Mouse (Mus musculus) liver, embryonic 14.5 days (tissue): ENCODE measurements around the gene Kif7. TPM values are rescaled to one million over a fixed set of nuclear protein-coding genes. Genes with fewer than 3 reads are reported as not detected.
A peak's percentile ranks its signal among the peaks of the same experiment; 100 is the strongest.

Experiments
- ATAC-seq: fragments of 200-750 bp; cut with Nextera tagmentation; 2 replicates; pipeline ENCODE4 v1.8.0; 2017; ENCODE audit warnings: moderate number of reproducible peaks, mild to moderate bottlenecking, moderate library complexity; ENCODE audit not compliant: insufficient read depth
- DNase-seq, 3 experiments: peaks; one replicate each; pipeline ENCODE4 v3.0.0-alpha.2; 2012 to 2013; ENCODE audit warnings: low read depth in 3 of 3, low spot score in 3 of 3
- H3K27ac ChIP-seq: fragments of 300-500 bp; sonication (generic); 2 replicates; pipeline ENCODE4 v1.5.1; 2014; ENCODE audit warnings: moderate library complexity, mild to moderate bottlenecking, control low read depth, inconsistent platforms
- H3K27me3 ChIP-seq: fragments of 300-500 bp; sonication (generic); 2 replicates; pipeline ENCODE4 v1.6.1; 2014; ENCODE audit warnings: mild to moderate bottlenecking, low read length, moderate library complexity; ENCODE audit not compliant: control insufficient read depth, insufficient read depth
- H3K36me3 ChIP-seq: fragments of 300-500 bp; sonication (generic); replicated peaks from 2 replicates; pipeline ENCODE4 v1.6.1; 2014; ENCODE audit warnings: low read depth; ENCODE audit not compliant: control insufficient read depth, insufficient read depth
- H3K4me1 ChIP-seq, 2 experiments: fragments of 200-500 bp in 1 of 2; fragments of 300-500 bp in 1 of 2; sonication (generic) in 1 of 2; replicated peaks; 2 replicates each; pipeline ENCODE4 v1.6.1; 2012 to 2014; ENCODE audit warnings: antibody characterized with exemption in 1 of 2, inconsistent platforms in 1 of 2, low read length in 1 of 2; ENCODE audit not compliant: control insufficient read depth in 2 of 2, insufficient read depth in 2 of 2
- H3K4me2 ChIP-seq: fragments of 300-500 bp; sonication (generic); 2 replicates; pipeline ENCODE4 v1.6.1; 2014; ENCODE audit warnings: low read depth, mild to moderate bottlenecking, control low read depth, moderate library complexity
- H3K4me3 ChIP-seq, 2 experiments: fragments of 200-500 bp in 1 of 2; fragments of 300-500 bp in 1 of 2; sonication (generic) in 1 of 2; 2 replicates each; pipeline ENCODE4 v1.5.1; 2012 to 2014; ENCODE audit warnings: low read depth in 2 of 2, low read length in 2 of 2, mild to moderate bottlenecking in 2 of 2, control low read depth in 1 of 2, inconsistent platforms in 1 of 2, moderate library complexity in 1 of 2; ENCODE audit not compliant: insufficient read depth in 1 of 2
- H3K9ac ChIP-seq: fragments of 300-500 bp; sonication (generic); replicated peaks from 2 replicates; pipeline ENCODE4 v1.6.1; 2014; ENCODE audit warnings: mild to moderate bottlenecking, control low read depth, moderate library complexity
- H3K9me3 ChIP-seq: fragments of 300-500 bp; sonication (generic); 2 replicates; pipeline ENCODE4 v1.6.1; 2016; ENCODE audit warnings: low read length, mixed read lengths; ENCODE audit not compliant: control insufficient read depth
- CTCF ChIP-seq: IDR thresholded peaks from 2 replicates; pipeline ENCODE4 v1.5.1; 2016; ENCODE audit warnings: antibody characterized with exemption, low read depth, control low read depth
- EP300 ChIP-seq: IDR thresholded peaks from 2 replicates; pipeline ENCODE4 v1.6.1; 2016; ENCODE audit warnings: antibody characterized with exemption, low read depth
- WGBS: fragments of 180-500 bp; shearing (Covaris S2); extraction: QIAGEN DNeasy Blood & Tissue Kit; methylation state at CpG from one replicate; pipeline ENCODE4 v1.1.7; 2014; ENCODE audit not compliant: insufficient replicate concordance; 5-methylcytosine and 5-hydroxymethylcytosine counted together
- polyA plus RNA-seq, 2 experiments: library from polyadenylated mRNA; depleted of rRNA in 1 of 2; stranded (reverse) in 1 of 2; unstranded in 1 of 2; fragments of >200 nt; fragmentation: Nextera tagmentation in 1 of 2; extraction: Ambion mirVana in 1 of 2; gene quantifications; 2 replicates each; pipeline versions ENCODE4 v1.2.1 to v1.2.3; 2012 to 2014

Kif7 gene
- polyA plus RNA-seq, 2 experiments, result 0.15 to 0.56 TPM

DNA sequence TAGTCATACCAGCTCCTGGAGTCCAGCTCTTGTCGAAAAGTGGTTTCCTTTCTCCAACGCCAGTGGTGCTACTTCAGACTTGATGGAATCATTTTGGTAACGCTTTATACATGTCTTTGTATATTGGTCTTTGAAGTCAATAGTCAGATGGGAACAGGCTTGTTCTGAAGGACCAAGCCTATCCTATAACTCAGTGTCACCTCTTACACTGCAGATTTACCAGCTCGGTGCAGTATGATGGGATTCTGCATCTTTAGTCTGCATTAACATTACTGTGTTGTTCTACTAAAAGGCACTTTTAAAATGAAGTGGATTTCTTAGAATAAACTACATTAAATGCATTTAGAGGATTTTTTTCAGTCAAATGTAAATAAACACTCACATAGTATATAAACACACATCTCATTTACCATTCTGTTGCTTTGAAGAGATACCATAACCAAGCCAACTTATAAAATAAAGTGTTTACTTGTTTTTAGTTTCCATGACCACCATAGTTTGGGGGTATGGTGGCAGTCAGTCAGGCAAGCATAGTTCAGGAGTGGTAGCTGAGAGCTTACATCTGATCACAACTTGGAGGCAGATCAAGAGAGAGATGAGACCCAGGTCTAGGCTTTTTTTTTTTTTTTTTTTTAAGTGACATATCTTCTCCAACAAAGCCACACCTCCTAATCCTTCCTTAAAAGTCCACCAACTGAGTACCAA lies 44.5 kb downstream of the Kif7 start:
- H3K9ac ChIP-seq, result no peak overlapping the region
- no peaks in the 10 kb centered on the region for H3K9me3 ChIP-seq
- TF ChIP-seq EP300 (no peak), CTCF (no peak)
- no peaks in the 10 kb centered on the region for H3K27me3 ChIP-seq
- ATAC-seq, result no peak
- no peak overlapping the region for H3K4me2 ChIP-seq
- H3K36me3 ChIP-seq, result peaks cover 82% of the 10 kb centered on the region
- 89% methylated on average over 4 of the region's 4 CpGs for WGBS
- no peaks in the 10 kb centered on the region for H3K4me1 ChIP-seq
- no peak for DNase-seq
- no peak overlapping the region for H3K27ac ChIP-seq
- no peak overlapping the region for H3K4me3 ChIP-seq

DNA sequence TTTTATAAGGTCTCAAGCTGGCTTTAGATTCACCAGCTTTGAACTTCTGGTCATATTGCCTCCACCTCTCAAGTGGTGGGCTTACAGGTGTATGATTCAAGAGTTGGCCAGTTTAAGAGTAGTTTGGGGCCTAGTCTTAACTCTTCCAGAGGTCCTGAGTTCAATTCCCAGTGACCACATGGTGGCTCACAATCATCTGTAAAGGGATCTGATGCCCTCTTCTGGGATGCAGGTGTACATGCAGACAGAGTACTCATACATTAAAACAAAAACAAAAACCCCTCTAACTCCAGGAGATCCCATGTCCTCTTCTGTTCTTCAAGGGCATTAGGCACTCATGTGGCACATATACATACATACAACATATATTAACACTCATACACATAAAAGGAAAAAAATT lies 48.8 kb downstream of the Kif7 start:
- H3K36me3 ChIP-seq, result peaks cover 68% of the 10 kb centered on the region

DNA sequence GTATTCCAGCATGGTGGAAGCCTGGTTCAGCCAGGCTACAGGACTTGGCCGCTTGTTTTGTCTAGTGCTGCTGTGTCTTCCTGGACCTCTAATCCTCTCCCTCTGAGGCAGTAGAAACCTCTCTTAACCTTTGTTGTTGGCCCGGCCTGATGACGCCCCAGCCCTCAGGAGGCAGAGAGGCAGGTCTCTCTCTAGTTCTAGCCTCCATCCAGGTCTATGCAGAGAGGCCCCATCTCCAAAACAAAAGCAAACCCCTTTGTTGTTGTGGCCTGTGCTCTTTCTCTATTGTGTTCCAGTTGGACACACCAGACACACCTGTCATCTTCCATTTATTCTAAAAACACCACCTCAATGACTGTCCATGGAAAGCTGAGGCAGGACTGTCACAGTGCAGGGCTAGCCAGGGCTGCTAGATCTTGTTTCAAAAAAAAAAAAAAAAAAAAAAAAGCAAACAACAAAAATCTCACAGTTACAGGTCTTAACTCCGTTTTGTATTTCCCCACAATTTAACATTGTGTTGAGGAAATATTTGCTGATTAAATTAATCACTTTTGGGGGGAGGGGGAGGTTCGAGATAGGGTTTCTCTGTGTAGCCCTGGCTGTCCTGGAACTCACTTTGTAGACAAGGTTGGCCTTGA lies 54.1 kb downstream of the Kif7 start:
- H3K4me1 ChIP-seq, result peaks cover 12 to 16% of the 10 kb centered on the region in 2 experiments
- TF ChIP-seq EP300 (no peak), CTCF (no peak)
- H3K36me3 ChIP-seq, result peaks cover 23% of the 10 kb centered on the region
- peak overlapping the region; percentile 88 for H3K9ac ChIP-seq
- H3K27ac ChIP-seq, result no peak overlapping the region
- H3K4me3 ChIP-seq, result peak overlapping the region; percentile 83 to 88
- ATAC-seq (no peak), DNase-seq (no peak)
- no peaks in the 10 kb centered on the region for H3K9me3 ChIP-seq
- H3K27me3 ChIP-seq, result no peaks in the 10 kb centered on the region
- WGBS, result 6% methylated on average over 5 of the region's 5 CpGs
- H3K4me2 ChIP-seq, result peak overlapping the region; percentile 91

More for the DNA sequence above, 48.8 kb downstream of the Kif7 start:
- Histone ChIP-seq H3K4me1 (peaks cover 7 to 9% of the 10 kb centered on the region in 2 experiments), H3K4me2 (no peak overlapping the region), H3K4me3 (no peak overlapping the region), H3K9me3 (no peaks in the 10 kb centered on the region), H3K9ac (no peak overlapping the region), H3K27ac (no peak overlapping the region), H3K27me3 (no peaks in the 10 kb centered on the region)
- peak; percentile 21; the same call in 1 of the 2 replicates for TF ChIP-seq CTCF
- no peak for TF ChIP-seq EP300
- ATAC-seq (no peak), DNase-seq (no peak)

DNA sequence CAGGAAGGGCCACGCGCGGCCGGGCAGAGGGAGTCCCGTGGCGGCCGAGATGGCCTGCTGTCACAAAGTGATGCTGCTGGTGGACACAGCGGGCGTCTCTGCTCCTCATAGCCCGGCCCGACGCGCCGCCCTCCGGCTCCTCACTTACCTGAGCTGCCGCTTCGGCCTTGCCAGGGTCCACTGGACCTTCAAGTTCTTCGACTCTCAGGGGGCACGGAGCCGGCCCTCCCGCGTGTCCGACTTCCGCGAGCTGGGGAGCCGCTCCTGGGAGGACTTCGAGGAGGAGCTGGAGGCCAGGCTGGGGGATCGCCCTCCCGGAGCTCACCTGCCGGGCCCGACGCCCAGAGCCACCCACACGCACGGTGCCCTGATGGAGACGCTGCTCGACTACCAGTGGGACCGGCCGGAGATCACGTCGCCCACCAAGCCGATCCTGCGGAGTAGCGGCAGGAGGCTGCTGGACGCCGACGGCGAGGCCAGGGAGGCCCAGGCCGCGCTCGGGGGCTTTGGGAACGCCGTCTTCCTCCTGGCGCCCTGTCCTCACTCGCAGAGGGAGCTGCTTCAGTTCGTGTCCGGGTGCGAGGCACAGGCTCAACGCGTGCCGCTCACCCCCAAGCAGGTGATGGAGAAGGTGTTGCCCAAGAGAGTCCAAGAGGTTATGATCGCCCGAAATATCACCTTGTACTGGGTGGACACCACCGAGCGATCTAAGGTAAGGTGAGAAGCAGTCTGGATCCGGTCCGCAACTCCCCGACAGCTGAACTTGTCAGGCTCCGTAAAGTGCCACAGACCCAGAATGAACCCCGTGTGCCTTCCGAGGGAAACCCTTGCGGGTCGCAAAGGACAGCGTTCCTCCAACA lies 55.0 kb downstream of the Kif7 start:
- peak; percentile 43 for ATAC-seq
- H3K27me3 ChIP-seq, result no peaks in the 10 kb centered on the region
- H3K4me2 ChIP-seq, result peak overlapping the region; percentile 91
- peaks cover 15% of the 10 kb centered on the region for H3K36me3 ChIP-seq
- H3K9me3 ChIP-seq, result no peaks in the 10 kb centered on the region
- H3K9ac ChIP-seq, result peak overlapping the region; percentile 88
- no peak for DNase-seq
- H3K27ac ChIP-seq, result no peak overlapping the region
- under 1% methylated on average over 70 of the region's 73 CpGs for WGBS
- H3K4me1 ChIP-seq, result peaks cover 12 to 16% of the 10 kb centered on the region in 2 experiments
- H3K4me3 ChIP-seq, result peak overlapping the region; percentile 83 to 88
- TF ChIP-seq EP300, result no peak
- TF ChIP-seq CTCF, result no peak
